26 mouse cellular contexts compared by ENCODE assay signal in genomic region chr14:119037755-119038154, GRCm38 (mm10).
DNase-seq lines count a peak whose midpoint lies in the region; ATAC-seq and TF ChIP-seq lines count a peak whose summit lies in the region.
"Had no signal": no experiment of that assay in that cellular context is flagged by ENCODE, and none has a peak within 500 bp of the region (broad histone marks: within the 10 kb centered on the region; RNA-seq: fewer than 3 reads in every experiment).

No protein-coding gene starts in this region.

- H3K36me3 ChIP-seq in hindbrain, embryonic 10.5 days, result peaks cover 52% of the 10 kb centered on the region
- peaks cover 44% of the 10 kb centered on the region for H3K36me3 ChIP-seq in hindbrain, embryonic 13.5 days
- peaks cover 5% of the 10 kb centered on the region; the same call in 1 of the 2 replicates for H3K36me3 ChIP-seq in midbrain, embryonic 11.5 days (ENCODE audit: control insufficient read depth, insufficient read depth, low read length)
- H3K36me3 ChIP-seq in midbrain, embryonic 16.5 days (ENCODE audit: control insufficient read depth, insufficient read depth, low read length), result peaks cover 11% of the 10 kb centered on the region; the same call in 1 of the 2 replicates
- peaks cover 13% of the 10 kb centered on the region; the same call in 1 of the 2 replicates for H3K36me3 ChIP-seq in midbrain, postnatal 0 days (ENCODE audit: insufficient read depth, low read length)

- 32% methylated on average over 3 of the region's 3 CpGs for WGBS in hindbrain, embryonic 10.5 days
- WGBS in hindbrain, embryonic 13.5 days, result 18% methylated on average over 3 of the region's 3 CpGs
- 23% methylated on average over 3 of the region's 3 CpGs for WGBS in midbrain, embryonic 11.5 days
- 15% methylated on average over 3 of the region's 3 CpGs for WGBS in midbrain, embryonic 16.5 days
- WGBS in midbrain, postnatal 0 days, result 18% methylated on average over 3 of the region's 3 CpGs

- no peak overlapping the region for H3K27ac ChIP-seq in hindbrain, embryonic 10.5 days
- H3K27ac ChIP-seq in hindbrain, embryonic 13.5 days, result no peak overlapping the region
- no peak overlapping the region for H3K27ac ChIP-seq in midbrain, embryonic 11.5 days (ENCODE audit: low read depth, low read length)
- H3K27ac ChIP-seq in midbrain, embryonic 16.5 days (ENCODE audit: low read length), result no peak overlapping the region
- H3K27ac ChIP-seq in midbrain, postnatal 0 days (ENCODE audit: low read depth, low read length), result no peak overlapping the region
- H3K27ac ChIP-seq: heart, adult 2 months; heart, embryonic 13.5 days; hindbrain, embryonic 15.5 days; kidney, postnatal 0 days; liver, embryonic 12.5 days had no signal

- H3K9me3 ChIP-seq in hindbrain, embryonic 10.5 days, result no peaks in the 10 kb centered on the region
- no peaks in the 10 kb centered on the region for H3K9me3 ChIP-seq in hindbrain, embryonic 13.5 days
- H3K9me3 ChIP-seq in midbrain, embryonic 11.5 days (ENCODE audit: control insufficient read depth, low read length), result no peaks in the 10 kb centered on the region
- H3K9me3 ChIP-seq in midbrain, embryonic 16.5 days (replicated peaks; ENCODE audit: control insufficient read depth, low read length, poor library complexity, severe bottlenecking), result no peaks in the 10 kb centered on the region
- no peaks in the 10 kb centered on the region for H3K9me3 ChIP-seq in midbrain, postnatal 0 days (ENCODE audit: low read length)
- H3K9me3 ChIP-seq: heart, embryonic 13.5 days; hindbrain, embryonic 15.5 days; liver, embryonic 12.5 days had no signal

- no peak for ATAC-seq in hindbrain, embryonic 13.5 days (ENCODE audit: low FRiP score)
- peak; percentile 79 for ATAC-seq in midbrain, embryonic 11.5 days (ENCODE audit: low FRiP score)
- ATAC-seq in midbrain, embryonic 16.5 days, result no peak
- ATAC-seq in midbrain, postnatal 0 days (ENCODE audit: low FRiP score), result no peak
- no peak for ATAC-seq in megakaryocyte-erythroid progenitor cell, adult 5-6 weeks (replicated peaks; ENCODE audit: low FRiP score, low TSS enrichment, poor library complexity, severe bottlenecking)
- ATAC-seq: CD4-positive, CD25-positive, alpha-beta regulatory T cell, adult 4 months; forebrain, embryonic 14.5 days; inflammation-experienced regulatory T-cells, adult 6 months; liver, embryonic 12.5 days; liver, postnatal 0 days had no signal

- no peak overlapping the region for H3K4me2 ChIP-seq in hindbrain, embryonic 13.5 days
- no peak overlapping the region for H3K4me2 ChIP-seq in midbrain, embryonic 11.5 days
- H3K4me2 ChIP-seq in midbrain, embryonic 16.5 days (ENCODE audit: low read length), result no peak overlapping the region
- H3K4me2 ChIP-seq in midbrain, postnatal 0 days (ENCODE audit: low read depth, low read length, poor library complexity, severe bottlenecking), result no peak overlapping the region
- H3K4me2 ChIP-seq: heart, embryonic 13.5 days; hindbrain, embryonic 15.5 days; liver, embryonic 12.5 days had no signal

- peaks cover 14% of the 10 kb centered on the region for H3K4me1 ChIP-seq in hindbrain, embryonic 10.5 days (replicated peaks)
- H3K4me1 ChIP-seq in hindbrain, embryonic 13.5 days (replicated peaks), result no peaks in the 10 kb centered on the region
- peaks cover 4% of the 10 kb centered on the region; the same call in 1 of the 2 replicates for H3K4me1 ChIP-seq in midbrain, embryonic 11.5 days (ENCODE audit: control insufficient read depth, insufficient read depth, low read length)
- peaks cover 5% of the 10 kb centered on the region; the same call in 1 of the 2 replicates for H3K4me1 ChIP-seq in midbrain, embryonic 16.5 days (ENCODE audit: control insufficient read depth, insufficient read depth, low read length)
- no peaks in the 10 kb centered on the region for H3K4me1 ChIP-seq in midbrain, postnatal 0 days (ENCODE audit: insufficient read depth, low read length)
- H3K4me1 ChIP-seq: heart, embryonic 13.5 days; hindbrain, embryonic 15.5 days; liver, embryonic 12.5 days had no signal

- TF ChIP-seq CTCF in midbrain, postnatal 0 days (IDR thresholded peaks at IDR 0.05), result no peak

- DNase-seq in hindbrain, embryonic 10.5 days (ENCODE audit: low spot score), result peak; percentile 66
- peak; percentile 89 for DNase-seq in midbrain, embryonic 11.5 days (ENCODE audit: low spot score, missing footprints)
- DNase-seq in embryo, embryonic 10 days (ENCODE audit: low spot score), result peak; percentile 78
- DNase-seq in midbrain, postnatal 0 days (ENCODE audit: low spot score), result peak; percentile 19
- DNase-seq: cerebellum, adult 8-10 months; cerebellum, postnatal 25 days; gastrocnemius, postnatal 25 days; heart, adult 2 months; kidney, adult 11 months; layer of hippocampus, postnatal 36 days; left cerebral cortex, postnatal 4 days; liver, postnatal 0 days; lung, postnatal 36 days; spleen, adult 18-20 months; thymus, postnatal 14 days had no signal

- H3K27me3 ChIP-seq in hindbrain, embryonic 10.5 days (ENCODE audit: insufficient read depth, poor library complexity, severe bottlenecking), result no peaks in the 10 kb centered on the region
- no peaks in the 10 kb centered on the region for H3K27me3 ChIP-seq in hindbrain, embryonic 13.5 days
- no peaks in the 10 kb centered on the region for H3K27me3 ChIP-seq in midbrain, embryonic 11.5 days (ENCODE audit: control insufficient read depth, insufficient read depth, low read length)
- H3K27me3 ChIP-seq in midbrain, embryonic 16.5 days (ENCODE audit: control insufficient read depth, insufficient read depth, low read depth, low read length), result no peaks in the 10 kb centered on the region
- no peaks in the 10 kb centered on the region for H3K27me3 ChIP-seq in midbrain, postnatal 0 days (ENCODE audit: insufficient read depth, low read length)
- H3K27me3 ChIP-seq: heart, embryonic 13.5 days; hindbrain, embryonic 15.5 days; liver, embryonic 12.5 days had no signal

- H3K9ac ChIP-seq in hindbrain, embryonic 13.5 days, result no peak overlapping the region
- H3K9ac ChIP-seq in midbrain, embryonic 11.5 days (ENCODE audit: low read length), result no peak overlapping the region
- H3K9ac ChIP-seq in midbrain, embryonic 16.5 days (ENCODE audit: low read depth, low read length), result no peak overlapping the region
- H3K9ac ChIP-seq in midbrain, postnatal 0 days (replicated peaks; ENCODE audit: low read length, poor library complexity, severe bottlenecking), result no peak overlapping the region
- H3K9ac ChIP-seq: heart, embryonic 13.5 days; hindbrain, embryonic 15.5 days; liver, embryonic 12.5 days; liver, postnatal 0 days had no signal

- no peak overlapping the region for H3K4me3 ChIP-seq in hindbrain, embryonic 10.5 days
- no peak overlapping the region for H3K4me3 ChIP-seq in hindbrain, embryonic 13.5 days
- no peak overlapping the region for H3K4me3 ChIP-seq in midbrain, embryonic 11.5 days (ENCODE audit: low read depth, low read length)
- H3K4me3 ChIP-seq in midbrain, embryonic 16.5 days (ENCODE audit: low read depth, low read length), result no peak overlapping the region
- H3K4me3 ChIP-seq in midbrain, postnatal 0 days (ENCODE audit: low read depth, low read length), result no peak overlapping the region
- H3K4me3 ChIP-seq: erythroblast, embryonic 14.5 days; heart, adult 2 months; heart, embryonic 13.5 days; hindbrain, embryonic 15.5 days; liver, embryonic 12.5 days had no signal

Comparison
In these comparisons a context has a peak if more than half of its experiments do, and no peak if none do; other contexts are left out.
1. DNase-seq: peak in every context shown above with its lines; median percentile 89 in midbrain, embryonic 11.5 days; 78 in embryo, embryonic 10 days; 66 in hindbrain, embryonic 10.5 days; 19 in midbrain, postnatal 0 days.